Mouse (Mus musculus) embryonic facial prominence, embryonic 11.5 days (tissue): Measurements from ENCODE around the gene B430305J03Rik. TPM values are rescaled to one million over a fixed set of nuclear protein-coding genes. Genes with fewer than 3 reads are reported as not detected.

Experiments used
- ATAC-seq: fragments of 200-750 bp; cut with Nextera tagmentation; replicated peaks from 2 replicates; pipeline ENCODE4 v1.8.0; 2017; ENCODE audit warnings: low read depth; ENCODE audit not compliant: insufficient number of reproducible peaks, low FRiP score, low TSS enrichment
- DNase-seq: peaks from one replicate; pipeline ENCODE4 v3.0.0-alpha.2; 2015; ENCODE audit warnings: low spot score
- H3K27ac ChIP-seq: fragments of 300-500 bp; sonication (generic); replicated peaks from 2 replicates; pipeline ENCODE4 v1.5.1; 2014; ENCODE audit warnings: mild to moderate bottlenecking, low read depth, low read length, control low read depth
- H3K27me3 ChIP-seq: fragments of 300-500 bp; sonication (generic); 2 replicates; pipeline ENCODE4 v1.6.1; 2014; ENCODE audit warnings: mild to moderate bottlenecking, low read length, moderate library complexity, mixed read lengths; ENCODE audit not compliant: control insufficient read depth, insufficient read depth
- H3K36me3 ChIP-seq: fragments of 300-500 bp; sonication (generic); replicated peaks from 2 replicates; pipeline ENCODE4 v1.6.1; 2014; ENCODE audit warnings: low read depth, mild to moderate bottlenecking, low read length, moderate library complexity, mixed read lengths; ENCODE audit not compliant: control insufficient read depth, insufficient read depth
- H3K4me1 ChIP-seq: fragments of 300-500 bp; sonication (generic); 2 replicates; pipeline ENCODE4 v1.6.1; 2014; ENCODE audit warnings: low read length, mixed read lengths; ENCODE audit not compliant: control insufficient read depth, insufficient read depth
- H3K4me2 ChIP-seq: fragments of 300-500 bp; sonication (generic); 2 replicates; pipeline ENCODE4 v1.6.1; 2014; ENCODE audit warnings: low read depth, mild to moderate bottlenecking, control low read depth, low read length, moderate library complexity
- H3K4me3 ChIP-seq: fragments of 300-500 bp; sonication (generic); 2 replicates; pipeline ENCODE4 v1.5.1; 2014; ENCODE audit warnings: low read depth, low read length, control low read depth
- H3K9ac ChIP-seq: fragments of 300-500 bp; sonication (generic); replicated peaks from 2 replicates; pipeline ENCODE4 v1.6.1; 2014; ENCODE audit warnings: mild to moderate bottlenecking, control low read depth, low read length
- H3K9me3 ChIP-seq: fragments of 300-500 bp; sonication (generic); replicated peaks from 2 replicates; pipeline ENCODE4 v1.6.1; 2016; ENCODE audit warnings: mild to moderate bottlenecking, low read length, inconsistent platforms, mixed read lengths; ENCODE audit not compliant: control insufficient read depth
- WGBS: fragments of 180-500 bp; shearing (Covaris S2); extraction: QIAGEN DNeasy Blood & Tissue Kit; methylation state at CpG from one replicate; pipeline ENCODE4 v1.1.7; 2014; 5-methylcytosine and 5-hydroxymethylcytosine counted together
- polyA plus RNA-seq: library from polyadenylated mRNA; unstranded; fragments of >200 nt; fragmentation: Nextera tagmentation; extraction: Ambion mirVana; gene quantifications from 2 replicates; pipeline ENCODE4 v1.2.1, GENCODE M21; 2014

The B430305J03Rik gene
- not detected in 2 replicates for polyA plus RNA-seq

- Histone ChIP-seq H3K4me3 (peak within 1 kb of the TSS; percentile 82), H3K4me1 (no peaks in the 10 kb centered on the region), H3K27ac (peak within 1 kb of the TSS; percentile 72; the same call in 1 of the 2 replicates), H3K27me3 (no peaks in the 10 kb centered on the region), H3K9ac (peak within 1 kb of the TSS; percentile 85), H3K36me3 (no peaks in the 10 kb centered on the region), H3K9me3 (no peaks in the 10 kb centered on the region), H3K4me2 (peak within 1 kb of the TSS; percentile 70)
- 3% methylated on average over 10 of the region's 10 CpGs for WGBS
- DNase-seq (peak; percentile 29), ATAC-seq (no peak)
Observed at GRCm38 (mm10) chr3:61365779-61366373, at the start of gene B430305J03Rik. B430305J03Rik (minus strand) TSS chr3:61365951.

GRCm38 (mm10) chr3:61409683-61410082 is 43.9 kb upstream of the B430305J03Rik start:
- no peak for ATAC-seq
- WGBS, result 78% methylated on average over 6 of the region's 6 CpGs
- no peak overlapping the region for H3K27ac ChIP-seq

GRCm38 (mm10) chr3:61406921-61407320 is 41.2 kb upstream of the B430305J03Rik start:
- WGBS, result 84% methylated on average over 4 of the region's 4 CpGs
- no peak for DNase-seq
- H3K36me3 ChIP-seq, result no peaks in the 10 kb centered on the region
- no peaks in the 10 kb centered on the region for H3K4me1 ChIP-seq
- H3K4me3 ChIP-seq, result no peak overlapping the region
- H3K4me2 ChIP-seq, result no peak overlapping the region
- H3K27ac ChIP-seq, result no peak overlapping the region
- no peak overlapping the region for H3K9ac ChIP-seq
- H3K9me3 ChIP-seq, result no peaks in the 10 kb centered on the region
- no peak for ATAC-seq
- H3K27me3 ChIP-seq, result no peaks in the 10 kb centered on the region

More at GRCm38 (mm10) chr3:61409683-61410082, 43.9 kb upstream of the B430305J03Rik start:
- Histone ChIP-seq H3K9me3 (no peaks in the 10 kb centered on the region), H3K27me3 (no peaks in the 10 kb centered on the region), H3K36me3 (no peaks in the 10 kb centered on the region), H3K4me2 (no peak overlapping the region), H3K4me1 (no peaks in the 10 kb centered on the region), H3K4me3 (no peak overlapping the region), H3K9ac (no peak overlapping the region)
- DNase-seq, result no peak

GRCm38 (mm10) chr3:61400823-61401387 is 35.2 kb upstream of the B430305J03Rik start:
- Histone ChIP-seq H3K4me3 (no peak overlapping the region), H3K27ac (no peak overlapping the region), H3K9me3 (no peaks in the 10 kb centered on the region), H3K4me1 (no peaks in the 10 kb centered on the region), H3K4me2 (no peak overlapping the region), H3K9ac (no peak overlapping the region), H3K27me3 (no peaks in the 10 kb centered on the region), H3K36me3 (no peaks in the 10 kb centered on the region)
- 44% methylated on average over 1 of the region's 1 CpGs for WGBS
- DNase-seq, result no peak
- no peak for ATAC-seq

- 62% methylated on average over 2 of the region's 2 CpGs for WGBS
- ATAC-seq (no peak), DNase-seq (no peak)
- H3K36me3 ChIP-seq, result no peaks in the 10 kb centered on the region
- no peaks in the 10 kb centered on the region for H3K4me1 ChIP-seq
- H3K9ac ChIP-seq, result no peak overlapping the region
- no peaks in the 10 kb centered on the region for H3K9me3 ChIP-seq
- H3K4me2 ChIP-seq, result no peak overlapping the region
- no peak overlapping the region for H3K4me3 ChIP-seq
- no peaks in the 10 kb centered on the region for H3K27me3 ChIP-seq
- H3K27ac ChIP-seq, result no peak overlapping the region
Observed at GRCm38 (mm10) chr3:61396728-61397127, 31.0 kb upstream of the B430305J03Rik start.

GRCm38 (mm10) chr3:61395382-61395781 is 29.6 kb upstream of the B430305J03Rik start:
- 86% methylated on average over 3 of the region's 3 CpGs for WGBS
- Histone ChIP-seq H3K27ac (no peak overlapping the region), H3K4me3 (no peak overlapping the region), H3K9me3 (no peaks in the 10 kb centered on the region), H3K4me2 (no peak overlapping the region), H3K36me3 (no peaks in the 10 kb centered on the region), H3K27me3 (no peaks in the 10 kb centered on the region), H3K9ac (no peak overlapping the region), H3K4me1 (no peaks in the 10 kb centered on the region)
- no peak for DNase-seq
- no peak for ATAC-seq

GRCm38 (mm10) chr3:61393520-61393919 is 27.8 kb upstream of the B430305J03Rik start:
- WGBS, result 60% methylated on average over 3 of the region's 3 CpGs
- H3K4me3 ChIP-seq, result no peak overlapping the region
- H3K9me3 ChIP-seq, result no peaks in the 10 kb centered on the region

GRCm38 (mm10) chr3:61392881-61393280 is 27.1 kb upstream of the B430305J03Rik start:
- Histone ChIP-seq H3K9ac (no peak overlapping the region), H3K4me1 (no peaks in the 10 kb centered on the region), H3K36me3 (no peaks in the 10 kb centered on the region), H3K4me3 (no peak overlapping the region), H3K9me3 (no peaks in the 10 kb centered on the region), H3K4me2 (no peak overlapping the region), H3K27ac (no peak overlapping the region), H3K27me3 (no peaks in the 10 kb centered on the region)
- 95% methylated on average over 1 of the region's 1 CpGs for WGBS
- ATAC-seq, result no peak
- DNase-seq, result no peak

More at GRCm38 (mm10) chr3:61393520-61393919, 27.8 kb upstream of the B430305J03Rik start:
- no peaks in the 10 kb centered on the region for H3K27me3 ChIP-seq
- H3K27ac ChIP-seq, result no peak overlapping the region
- no peak overlapping the region for H3K9ac ChIP-seq
- DNase-seq (no peak), ATAC-seq (no peak)
- H3K4me1 ChIP-seq, result no peaks in the 10 kb centered on the region
- no peaks in the 10 kb centered on the region for H3K36me3 ChIP-seq
- H3K4me2 ChIP-seq, result no peak overlapping the region
